Mouse (Mus musculus) stomach, postnatal 0 days (tissue): ENCODE measurements around the gene Vsig8.

Experiments used
- CTCF ChIP-seq: IDR thresholded peaks from 2 replicates; pipeline ENCODE4 v1.5.1; 2016; ENCODE audit warnings: antibody characterized with exemption, low read depth, mild to moderate bottlenecking, moderate library complexity
- EP300 ChIP-seq: optimal IDR thresholded peaks from 2 replicates; pipeline ENCODE3; 2016; ENCODE audit warnings: antibody characterized with exemption

DNA sequence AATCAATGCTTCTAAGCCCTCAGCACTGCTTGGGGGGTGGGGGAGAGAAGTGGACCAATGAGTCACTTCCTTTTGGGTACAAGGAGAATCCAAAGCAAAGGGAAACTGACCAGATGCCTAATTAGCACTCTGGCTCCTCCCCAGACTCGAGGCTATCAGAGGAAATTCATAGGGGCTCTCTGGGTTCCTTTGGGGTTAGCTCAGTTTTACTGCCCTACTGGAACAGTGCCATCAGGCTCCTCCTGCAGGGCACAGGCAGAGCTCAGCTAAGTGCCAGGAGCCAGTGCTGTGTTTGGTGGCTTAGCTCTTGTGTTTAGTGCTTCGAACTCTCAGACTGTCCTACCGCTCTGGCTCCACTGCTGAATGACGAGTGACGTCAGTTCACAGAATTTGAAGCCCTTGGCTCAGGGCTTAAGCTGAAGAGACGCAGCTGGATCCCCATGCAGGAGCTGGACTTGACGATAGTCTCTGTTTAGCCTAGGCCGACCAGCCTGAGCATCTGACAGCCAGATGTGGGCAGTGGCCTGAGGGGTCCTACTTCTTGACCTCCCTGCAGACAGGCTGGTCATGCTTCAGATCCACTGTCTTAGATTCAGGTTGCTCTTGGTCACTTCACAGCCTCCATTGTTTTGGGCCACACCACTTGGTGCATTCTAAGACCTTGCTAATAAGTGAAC, 25.1 kb upstream of the Vsig8 start:
- TF ChIP-seq CTCF = no peak
- no peak for TF ChIP-seq EP300
